Mouse (Mus musculus) telencephalon, adult 2 months (tissue): ENCODE measurements around the gene Galnt18.

Experiments
- DNase-seq: peaks from one replicate; pipeline ENCODE4 v3.0.0-alpha.2; 2011; ENCODE audit warnings: low read depth, low spot score

Galnt18 gene

DNA sequence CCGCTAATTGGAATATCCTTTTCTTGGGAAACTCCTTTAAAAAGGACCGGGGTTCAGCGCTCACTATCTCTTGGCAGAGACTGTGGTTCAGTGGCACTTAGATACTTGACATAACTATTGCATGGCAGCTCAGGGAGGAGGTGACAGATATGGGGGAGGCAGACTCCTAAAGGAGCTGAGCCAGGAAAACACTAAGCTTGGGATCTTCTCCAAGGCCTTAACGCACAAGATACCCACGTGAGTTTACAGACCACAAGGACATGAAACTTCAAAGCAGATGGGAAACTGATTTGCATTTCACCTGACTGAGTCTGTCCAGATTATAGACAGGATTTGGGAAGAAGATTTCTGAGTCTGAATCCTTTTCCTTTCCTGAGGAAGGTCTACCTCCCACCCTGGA lies 141.3 kb downstream of the Galnt18 start:
- DNase-seq, result peak; percentile 71

DNA sequence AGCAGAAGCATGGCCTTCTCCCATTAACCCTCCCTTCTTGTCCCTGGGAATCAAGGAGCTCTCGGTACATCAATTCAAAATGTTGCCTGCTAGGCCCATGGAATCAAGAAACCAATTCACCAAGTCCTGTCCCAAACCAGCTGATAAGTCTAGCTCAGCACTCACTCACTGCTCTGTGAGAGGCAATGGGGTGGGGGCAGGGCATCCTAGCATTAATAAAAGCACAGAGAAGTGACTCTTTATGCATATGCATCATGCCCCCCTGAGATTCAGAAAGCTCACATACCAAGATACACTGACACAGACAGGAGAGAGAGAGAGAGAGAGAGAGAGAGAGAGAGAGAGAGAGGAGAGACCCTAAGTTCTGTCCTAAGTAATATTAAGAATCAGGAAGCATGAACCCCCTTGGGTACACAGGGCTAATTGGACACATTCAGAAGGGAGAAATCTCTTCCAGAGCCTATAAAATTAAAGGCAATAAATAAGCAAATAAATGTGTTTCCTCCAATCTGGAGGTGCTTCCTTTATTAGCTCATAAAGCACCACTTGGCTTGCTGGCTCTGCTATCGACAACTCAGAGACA lies 141.8 kb downstream of the Galnt18 start:
- DNase-seq, result no peak

DNA sequence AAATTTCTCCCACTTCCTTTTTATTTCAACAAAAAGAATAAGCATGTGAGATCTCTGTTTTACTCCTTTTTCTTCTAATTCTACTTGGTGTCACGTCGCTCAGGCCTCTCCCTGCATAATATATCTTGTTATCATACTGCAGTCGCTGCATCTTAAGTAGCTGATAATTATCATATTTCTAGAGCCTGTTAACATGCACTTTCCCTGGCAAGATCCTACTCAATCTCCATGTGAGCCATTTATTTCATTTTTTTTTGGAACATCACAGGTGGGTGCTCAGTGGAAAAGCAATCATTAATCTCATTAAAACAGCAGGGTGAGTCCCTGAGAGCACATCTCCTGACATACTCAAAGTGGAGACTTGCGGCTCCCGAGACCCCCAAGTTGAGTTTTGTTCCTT lies 143.3 kb downstream of the Galnt18 start:
- no peak for DNase-seq

DNA sequence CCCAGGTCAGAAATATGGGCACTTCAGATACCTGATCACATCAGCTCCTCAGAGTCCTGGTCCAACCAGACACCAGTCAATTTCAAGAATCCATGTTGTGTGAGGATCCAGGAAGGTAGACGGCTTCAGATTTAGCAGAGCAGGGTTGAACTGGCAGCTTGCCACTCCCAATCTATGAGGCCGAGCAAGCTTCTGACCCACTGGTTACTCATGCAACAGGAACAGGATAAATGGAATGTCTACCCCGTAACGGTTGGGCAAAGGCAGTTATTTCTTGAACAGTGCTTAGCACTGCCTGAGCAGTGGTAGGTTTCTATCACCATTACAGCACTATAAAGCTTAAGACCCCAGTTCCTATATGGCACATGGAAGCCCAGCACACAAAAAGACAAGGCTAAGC lies 148.5 kb downstream of the Galnt18 start:
- DNase-seq, result no peak

DNA sequence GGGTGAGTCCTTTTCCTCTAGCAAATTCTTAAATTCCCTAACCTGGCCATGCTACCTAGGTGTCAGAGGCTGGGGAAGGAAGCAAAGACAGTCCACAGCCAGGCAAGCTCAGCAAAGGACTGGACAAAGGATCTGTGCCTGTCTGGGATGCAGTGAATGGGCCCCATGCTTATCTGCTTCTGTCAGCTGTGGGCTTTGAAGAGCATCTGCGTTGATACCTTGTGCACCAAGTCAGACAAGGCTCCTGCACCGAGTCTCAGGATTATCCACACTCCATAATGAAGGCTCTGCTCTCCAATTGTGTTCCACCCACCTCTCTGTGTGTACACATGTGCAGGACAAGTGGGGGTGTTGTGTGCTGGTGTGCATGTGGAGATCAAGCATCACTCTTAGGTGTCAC lies 153.5 kb downstream of the Galnt18 start:
- no peak for DNase-seq

DNA sequence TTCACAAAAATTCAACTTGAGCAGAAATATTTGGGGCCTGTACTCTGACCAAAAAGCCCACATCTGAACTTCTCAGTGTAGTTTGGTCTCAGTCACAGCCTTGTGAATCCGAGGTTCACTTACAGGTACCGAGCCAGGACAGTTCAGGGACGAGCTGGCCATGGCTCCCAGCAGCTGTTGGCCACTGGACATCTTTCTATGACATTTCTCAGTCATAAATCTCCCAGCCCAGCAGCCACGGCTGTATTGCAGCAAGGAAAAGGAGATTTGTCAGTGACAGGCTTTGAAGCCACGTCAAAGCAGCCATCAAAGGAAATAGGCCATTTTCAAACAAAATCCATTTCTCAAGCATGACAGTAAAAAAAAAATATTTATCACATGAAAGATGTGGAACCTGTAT lies 154.0 kb downstream of the Galnt18 start:
- DNase-seq, result no peak

DNA sequence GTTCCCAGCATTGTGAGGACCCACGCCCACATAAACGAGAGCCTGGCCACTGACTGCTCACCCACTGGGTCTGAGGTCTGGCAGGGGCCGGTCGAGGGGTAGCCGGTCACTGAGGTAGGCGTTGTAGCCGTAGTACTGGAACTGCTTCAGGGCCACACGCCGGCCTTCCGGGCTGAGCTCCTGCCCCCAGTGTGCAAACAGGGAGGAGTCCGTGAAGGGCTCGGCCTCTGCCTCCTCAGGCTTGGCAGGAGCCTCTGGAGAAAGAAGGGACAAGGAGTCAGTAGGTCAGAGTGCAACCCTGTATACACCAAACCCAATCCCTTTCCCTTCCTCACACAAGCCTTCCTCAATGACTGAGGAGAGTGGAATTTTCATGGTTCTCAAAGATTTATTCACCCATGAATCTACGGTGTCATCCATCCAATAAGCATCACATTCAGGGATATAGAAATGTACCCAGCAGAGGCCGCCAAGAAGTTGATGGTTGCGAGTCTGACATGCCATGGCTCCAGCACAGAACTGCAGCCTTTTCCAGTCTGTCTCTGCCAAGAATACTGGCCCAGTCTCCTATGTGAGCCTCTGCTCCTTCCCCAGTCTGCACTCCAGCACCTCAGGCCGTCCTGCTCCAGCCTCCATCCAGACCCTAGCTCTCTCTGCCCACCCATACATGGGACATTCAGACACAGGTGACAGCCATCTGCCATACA lies 163.4 kb downstream of the Galnt18 start:
- no peak for DNase-seq

DNA sequence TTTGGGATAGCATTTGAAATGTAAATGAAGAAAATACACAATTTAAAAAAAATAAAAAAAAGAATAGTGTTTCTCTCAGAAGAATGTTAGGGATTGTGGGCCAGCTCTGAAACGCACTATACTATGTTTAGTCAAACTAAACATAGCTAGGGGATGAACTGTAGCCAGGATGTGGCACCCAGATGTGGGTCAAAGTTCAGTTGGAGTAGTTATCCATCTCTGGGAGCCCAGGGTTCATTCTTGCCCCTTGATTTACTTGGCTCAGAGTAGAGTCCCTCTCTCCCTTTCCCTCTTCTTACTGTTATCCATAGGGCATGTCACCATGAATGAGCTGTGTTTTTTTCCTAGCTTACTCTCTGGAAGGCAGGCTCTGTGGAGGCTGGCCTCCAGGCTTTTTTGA lies 165.3 kb downstream of the Galnt18 start:
- DNase-seq, result no peak

DNA sequence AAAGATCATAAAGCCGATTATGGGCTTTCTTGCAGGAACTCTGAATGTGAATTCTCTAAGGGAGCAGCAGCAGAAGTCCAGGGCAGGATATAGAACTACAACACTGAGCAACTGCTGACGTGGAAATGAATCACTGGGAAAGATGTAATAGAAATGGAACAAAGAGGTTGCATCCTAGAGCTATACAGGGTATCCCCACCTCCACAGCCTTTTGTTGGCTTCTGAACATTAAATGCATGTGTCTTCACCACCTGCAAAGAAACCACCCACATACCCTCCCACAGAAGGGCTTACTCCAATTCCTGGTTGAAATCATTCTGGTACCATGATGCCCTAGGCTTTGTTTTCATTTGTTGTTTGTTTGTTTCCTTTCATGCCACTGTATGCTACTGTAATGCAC lies 172.3 kb downstream of the Galnt18 start:
- peak; percentile 70 for DNase-seq

DNA sequence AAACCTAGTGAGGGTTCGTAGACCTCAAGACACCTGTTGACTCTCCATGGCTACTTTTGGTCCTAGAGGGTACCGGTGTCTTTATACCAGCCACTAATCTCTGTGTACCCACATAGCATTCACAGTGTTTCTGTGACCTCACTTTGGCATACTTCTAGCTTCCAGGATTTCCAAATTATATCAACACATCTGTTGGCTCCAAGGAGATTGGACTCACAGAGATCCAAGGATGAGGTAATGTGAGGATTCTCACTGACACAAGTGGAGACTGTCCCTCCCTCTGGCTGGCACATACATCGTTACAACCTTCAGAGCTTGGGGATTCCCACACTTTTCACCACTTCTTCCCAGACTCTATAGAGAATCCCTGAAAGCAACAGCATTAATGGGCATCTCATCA lies 173.7 kb downstream of the Galnt18 start:
- no peak for DNase-seq

DNA sequence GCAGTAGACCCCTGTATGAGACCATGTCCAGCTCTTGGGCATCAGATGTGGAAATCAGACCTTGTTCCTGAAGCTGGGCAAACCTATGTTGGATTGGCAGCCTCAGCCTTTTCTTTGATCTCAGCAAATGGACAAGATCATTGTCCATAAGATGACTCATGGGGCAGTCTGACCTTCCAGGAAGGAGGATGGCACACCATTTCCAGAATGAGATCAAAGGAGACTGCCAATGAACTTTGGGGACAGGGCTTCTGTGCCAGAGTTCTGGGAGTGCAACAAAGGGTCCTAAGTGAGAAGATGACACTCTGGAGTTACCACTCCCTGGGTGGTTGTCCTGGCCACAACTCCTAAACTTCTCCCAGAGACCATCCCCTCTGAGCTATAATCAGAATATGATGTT lies 174.1 kb downstream of the Galnt18 start:
- DNase-seq, result no peak

DNA sequence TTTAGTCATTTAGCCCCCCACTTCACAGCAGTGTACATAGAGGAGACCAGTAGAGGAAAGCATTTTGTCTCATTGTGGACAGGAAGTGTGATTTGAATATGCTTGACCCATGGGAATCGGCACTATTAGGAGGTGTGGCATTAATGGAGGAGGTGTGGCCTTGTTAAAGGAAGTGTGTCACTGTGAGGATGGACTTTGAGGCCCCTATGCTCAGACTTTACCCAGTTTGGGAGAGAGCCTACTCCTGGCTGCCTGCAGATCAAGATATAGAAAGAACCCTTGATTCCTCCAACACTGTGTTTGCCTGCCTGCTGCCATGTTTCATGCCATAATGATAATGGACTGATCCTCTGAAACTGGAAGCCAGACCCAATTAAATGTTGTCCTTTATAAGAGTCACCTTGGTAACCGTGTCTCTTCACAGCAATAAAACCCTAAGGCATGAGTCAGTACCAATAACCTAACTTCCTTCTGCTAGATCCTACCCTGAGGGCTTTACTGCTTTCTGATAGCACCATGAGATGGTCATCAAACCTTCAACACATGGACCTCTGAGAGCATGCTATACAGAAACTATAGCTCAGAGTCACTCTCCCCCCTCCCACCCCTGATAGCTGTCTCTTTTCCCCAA lies 175.1 kb downstream of the Galnt18 start:
- no peak for DNase-seq

DNA sequence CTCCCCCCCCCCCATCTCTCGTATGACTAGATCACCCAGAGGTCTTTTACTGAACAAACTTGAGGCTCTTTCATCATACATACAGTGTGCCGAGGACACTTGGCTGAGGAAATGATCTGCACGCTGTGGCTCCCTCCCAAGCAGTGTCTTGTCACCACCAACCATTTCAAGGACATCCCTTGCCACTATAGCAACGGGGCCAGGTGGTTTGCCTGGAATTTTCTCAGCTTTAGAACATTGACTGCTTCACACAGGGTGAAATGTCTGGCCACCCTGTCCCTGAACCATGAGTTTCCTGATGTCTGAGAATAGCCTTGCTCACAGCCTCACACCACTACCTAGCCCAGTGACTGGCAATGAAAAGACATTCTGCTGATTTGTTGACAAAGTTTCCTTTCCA lies 176.6 kb downstream of the Galnt18 start:
- no peak for DNase-seq

DNA sequence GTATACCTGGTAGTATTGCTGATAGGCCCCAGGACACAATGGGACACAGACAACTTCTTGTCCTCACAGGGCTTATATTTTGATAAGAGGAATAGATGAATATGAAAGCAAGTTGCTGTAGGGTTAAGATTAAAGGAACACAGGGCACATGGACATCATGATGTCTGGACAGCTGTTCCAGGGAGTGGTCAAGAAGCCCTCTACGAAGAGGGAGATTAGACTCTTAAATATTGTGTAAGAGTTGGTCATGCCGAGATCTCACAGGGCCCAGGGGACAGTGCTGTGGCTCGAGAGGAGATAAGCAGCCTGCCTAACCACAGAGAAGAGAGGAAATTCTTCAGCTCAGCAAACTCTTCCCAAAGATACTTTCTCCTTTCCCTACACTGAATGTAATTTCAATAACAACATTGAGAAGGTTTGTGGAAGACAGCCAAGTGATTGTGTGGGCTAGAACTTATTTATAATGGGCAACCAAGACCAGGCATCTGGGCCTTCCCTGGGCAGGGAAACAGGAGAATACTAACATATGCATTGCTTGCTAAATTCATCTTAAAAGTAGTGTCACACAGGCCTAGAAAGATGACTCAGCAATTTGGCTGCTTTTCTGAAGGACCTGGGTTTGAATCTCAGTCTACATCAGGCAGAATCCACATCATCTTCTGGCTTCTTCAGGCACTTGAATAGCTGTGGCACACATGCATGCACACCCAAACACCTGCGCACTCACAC lies 178.3 kb downstream of the Galnt18 start:
- peak; percentile 65 for DNase-seq

DNA sequence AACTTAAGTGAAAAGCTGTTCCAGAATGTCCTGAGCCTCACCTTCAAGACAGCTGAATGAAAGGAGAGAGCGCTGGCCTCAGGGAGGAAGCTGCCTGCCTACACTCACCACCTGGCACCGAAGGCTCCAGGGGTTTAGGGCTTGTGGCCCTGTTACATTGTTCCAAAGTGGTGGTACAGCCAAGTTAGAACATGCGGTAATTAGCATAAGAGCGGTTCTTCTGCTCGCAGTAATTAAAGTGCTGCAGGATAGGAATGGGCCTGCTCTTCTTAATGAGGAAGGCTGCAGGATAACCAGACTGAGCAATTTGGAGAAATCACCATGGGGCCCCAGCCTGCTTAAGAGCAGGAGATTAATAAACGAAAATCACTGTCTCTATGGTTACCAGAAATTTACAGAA lies 179.0 kb downstream of the Galnt18 start:
- DNase-seq, result no peak

DNA sequence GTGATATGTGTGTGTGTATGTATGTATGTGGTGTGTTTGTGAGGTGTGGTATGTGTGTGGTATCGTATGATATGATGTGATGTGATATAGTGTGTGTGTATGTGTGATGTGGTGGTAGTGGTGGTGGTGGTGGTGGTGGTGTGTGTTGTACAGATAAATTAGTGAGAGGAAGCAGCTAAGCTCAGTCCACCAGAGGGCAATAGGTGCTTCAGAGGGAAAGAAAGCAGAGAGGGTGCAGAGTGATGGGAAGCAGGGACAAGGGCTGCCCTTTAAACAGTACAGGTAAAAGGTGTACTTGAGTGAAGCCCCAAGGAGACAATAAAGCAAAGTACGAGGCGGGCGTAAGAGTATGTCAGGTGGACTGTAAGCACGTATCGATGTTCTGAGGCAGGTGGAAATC lies 186.1 kb downstream of the Galnt18 start:
- DNase-seq, result no peak

DNA sequence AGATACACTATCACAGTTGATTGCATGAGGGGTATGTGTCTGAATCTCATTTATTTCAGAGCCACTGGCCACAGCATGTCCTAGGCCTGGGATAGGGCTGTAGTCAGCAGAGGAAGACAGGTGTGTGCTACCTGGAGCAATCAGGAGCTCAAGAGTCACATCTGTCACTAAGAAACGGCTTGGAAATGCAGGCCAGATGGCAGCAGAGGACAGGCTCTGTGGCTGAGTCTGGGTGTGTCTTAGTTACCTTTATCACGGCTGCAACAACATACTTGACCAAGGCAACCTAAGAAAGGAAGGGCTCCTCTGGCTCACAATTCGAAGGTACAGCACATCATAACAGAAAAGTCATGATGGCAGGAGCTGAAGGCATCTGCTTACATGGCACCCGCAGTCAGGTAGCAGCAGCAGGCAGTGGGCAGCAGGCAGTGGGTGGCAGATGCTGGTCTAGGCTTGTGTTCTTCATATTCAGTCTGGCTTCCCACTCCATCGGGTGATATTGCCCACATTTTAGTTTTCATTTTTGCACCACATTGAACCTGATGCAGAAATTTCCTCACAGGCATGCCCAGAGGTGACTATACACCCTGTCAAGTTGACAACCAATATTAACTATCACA lies 190.2 kb downstream of the Galnt18 start:
- no peak for DNase-seq

DNA sequence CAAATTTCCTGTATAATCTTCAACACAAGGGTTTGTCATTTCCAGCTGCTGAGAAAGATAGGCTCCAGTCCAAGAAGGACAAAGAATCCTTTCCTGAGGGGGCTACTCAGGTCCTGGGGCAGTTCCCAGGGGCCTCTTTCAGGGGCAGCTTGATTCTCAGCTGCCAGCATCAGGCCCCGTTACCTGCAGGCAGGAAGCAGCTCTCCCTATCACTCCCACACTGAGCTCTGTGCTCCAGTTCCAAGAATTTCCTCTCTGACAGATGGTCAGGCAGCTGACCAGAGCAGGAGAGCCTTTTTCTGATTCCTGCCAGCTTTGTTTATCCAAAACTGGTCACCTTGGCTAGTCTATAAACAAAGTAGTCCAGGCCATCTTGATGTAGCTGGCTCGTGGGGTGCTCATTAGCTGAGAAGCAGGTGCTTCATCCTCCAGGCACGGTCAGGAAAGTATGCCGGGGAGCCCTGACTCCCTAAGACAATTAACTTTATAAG lies 191.4 kb downstream of the Galnt18 start:
- DNase-seq, result no peak

DNA sequence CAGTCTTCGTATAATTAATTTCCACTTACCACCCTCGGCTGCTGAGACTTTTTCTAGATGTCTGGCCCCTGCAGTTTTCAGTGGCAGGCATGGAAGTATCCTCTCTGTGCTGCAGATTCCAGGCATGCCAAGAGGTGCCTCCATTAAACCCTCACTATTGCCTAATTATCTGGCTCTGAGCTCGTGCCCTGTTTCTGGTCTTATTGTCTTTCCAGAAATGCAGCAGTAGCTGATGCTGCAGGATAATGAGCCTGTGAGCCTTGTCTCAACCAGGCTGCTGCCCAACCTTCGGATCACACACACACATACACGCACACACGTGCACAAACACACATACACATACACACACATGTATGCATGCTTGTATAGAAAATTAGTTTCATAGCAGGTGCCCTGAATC lies 199.2 kb downstream of the Galnt18 start:
- no peak for DNase-seq

DNA sequence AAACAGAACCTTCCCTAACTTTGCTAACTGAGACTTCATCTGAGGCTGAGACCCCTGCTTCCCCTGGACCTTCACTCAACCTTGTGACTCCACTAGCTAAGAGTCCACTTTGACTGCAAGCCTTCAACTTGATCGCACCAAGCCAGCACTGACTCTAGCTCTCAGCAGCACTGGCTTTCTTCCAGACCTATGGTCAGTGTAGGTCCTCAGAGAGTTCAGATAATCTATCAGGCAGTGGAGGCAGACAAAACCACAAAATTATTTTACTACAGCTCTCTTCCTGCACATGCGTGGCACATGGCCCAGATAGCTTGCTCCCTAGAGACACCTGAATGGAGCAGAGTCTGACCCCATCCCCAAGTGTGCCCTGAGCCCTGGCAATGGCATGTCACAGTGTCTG lies 204.7 kb downstream of the Galnt18 start:
- DNase-seq, result no peak

DNA sequence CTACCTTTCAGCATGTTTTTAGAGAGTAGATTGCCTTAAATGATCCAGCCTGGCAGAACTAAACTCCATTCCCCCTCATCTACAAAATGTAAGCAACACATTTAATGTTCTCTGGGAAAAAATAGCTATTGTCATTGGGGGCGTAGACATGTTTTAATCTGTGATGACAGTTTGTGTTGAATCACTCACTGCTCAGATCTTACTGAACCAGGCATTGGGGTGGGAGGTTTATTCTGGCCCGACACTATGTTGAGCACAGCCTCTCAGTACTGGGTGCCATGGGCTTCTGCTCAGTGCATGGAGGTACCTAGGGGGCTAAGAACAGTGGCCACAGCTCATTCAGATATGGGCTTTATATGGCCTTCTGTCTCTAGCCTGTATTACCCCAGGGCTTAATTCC lies 207.4 kb downstream of the Galnt18 start:
- peak; percentile 59 for DNase-seq

DNA sequence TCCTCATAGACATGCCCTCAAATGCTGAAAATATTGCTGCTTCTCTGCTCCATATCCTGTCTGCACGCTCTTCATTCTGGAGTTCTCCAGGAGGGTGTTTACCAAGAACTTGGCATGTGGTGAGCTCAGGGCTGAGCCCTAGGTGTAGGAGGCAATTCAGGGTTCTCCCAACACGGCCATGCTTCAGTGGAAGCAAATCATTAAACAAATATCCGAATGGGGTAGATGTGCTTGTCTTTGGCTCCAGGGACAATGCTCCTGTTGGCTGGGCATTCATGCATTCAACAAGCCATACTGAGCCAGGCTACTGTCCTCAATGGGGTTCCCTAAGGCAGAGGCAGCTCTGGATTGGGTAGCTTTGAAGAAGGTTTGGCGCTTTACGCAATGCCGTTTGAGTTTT lies 212.9 kb downstream of the Galnt18 start:
- no peak for DNase-seq
